Mouse (Mus musculus) layer of hippocampus, postnatal 10 days (tissue): ENCODE data around the gene Bbip1. TPM values are rescaled to one million over a fixed set of nuclear protein-coding genes. Genes with fewer than 3 reads are reported as not detected.
"Not testable (repeated sequence)": the region's sequence is repeated elsewhere in the genome, so short reads cannot be mapped to it uniquely, and the experiment has no call there.

ENCODE experiments used
- DNase-seq, 2 experiments: peaks; one replicate each; pipeline ENCODE4 v3.0.0; 2021; ENCODE audit warnings: low spot score in 2 of 2
- total RNA-seq, 2 experiments: library from RNA; stranded (reverse); gene quantifications; 2 replicates each; pipeline ENCODE4 v1.2.3; 2021

Gene Bbip1
- total RNA-seq, 2 experiments from 2014 or later: 91.9 to 92.8 TPM

DNA sequence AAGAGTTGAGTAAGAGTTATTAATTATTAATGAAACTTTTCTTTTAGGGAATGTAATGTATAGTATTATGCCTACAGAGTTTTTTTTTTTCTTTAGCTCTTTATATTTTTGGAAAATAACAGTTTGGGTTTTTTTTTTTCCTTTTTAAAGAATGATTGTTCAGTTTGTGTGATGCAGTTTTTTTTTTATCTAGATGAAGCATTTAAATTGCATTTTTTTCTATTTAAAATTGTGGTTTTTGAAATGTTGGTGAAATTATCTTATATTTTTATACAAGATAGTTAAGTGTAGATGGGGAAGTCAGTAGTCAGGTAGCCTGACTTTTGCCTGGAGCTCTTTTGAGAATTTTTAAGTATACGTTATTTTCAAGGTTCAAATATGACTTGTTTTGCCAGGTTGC, 17.7 kb downstream of the Bbip1 start:
- no peak for DNase-seq

DNA sequence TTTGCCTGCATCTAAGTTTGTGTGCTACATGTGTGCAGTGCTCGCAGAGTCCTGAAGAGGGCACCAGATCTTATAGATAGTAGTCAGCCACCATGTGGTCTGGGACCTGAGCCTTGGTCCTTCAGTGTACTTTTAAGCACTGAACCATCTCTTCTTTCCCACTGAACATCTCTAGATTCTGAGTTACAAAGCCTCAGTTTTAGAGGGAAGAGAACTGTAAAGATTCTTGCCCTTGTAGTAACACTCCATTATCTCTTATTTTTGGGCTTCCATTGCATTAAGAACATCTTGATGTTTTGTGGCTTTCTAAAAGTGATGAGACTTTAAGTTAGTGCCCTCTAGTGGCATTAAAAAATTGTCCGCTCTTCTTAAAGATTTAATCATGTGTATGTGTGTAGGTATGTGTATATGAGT, 19.1 kb downstream of the Bbip1 start:
- no peak for DNase-seq

DNA sequence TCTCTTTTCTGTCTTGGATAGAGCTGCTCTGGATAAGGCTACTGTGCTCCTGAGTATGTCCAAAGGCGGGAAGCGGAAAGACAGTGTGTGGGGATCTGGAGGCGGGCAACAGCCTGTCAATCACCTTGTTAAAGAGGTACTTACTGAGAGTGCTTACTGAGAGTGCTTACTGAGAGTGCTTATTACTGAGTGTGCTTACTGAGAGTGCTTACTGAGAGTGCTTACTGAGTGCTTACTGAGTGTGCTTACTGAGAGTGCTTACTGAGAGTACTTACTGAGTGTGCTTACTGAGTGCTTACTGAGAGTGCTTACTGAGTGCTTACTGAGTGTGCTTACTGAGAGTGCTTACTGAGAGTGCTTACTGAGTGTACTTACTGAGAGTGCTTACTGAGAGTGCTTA, 22.4 kb downstream of the Bbip1 start:
- DNase-seq: peak in 1 of 2 experiments; percentile 1

DNA sequence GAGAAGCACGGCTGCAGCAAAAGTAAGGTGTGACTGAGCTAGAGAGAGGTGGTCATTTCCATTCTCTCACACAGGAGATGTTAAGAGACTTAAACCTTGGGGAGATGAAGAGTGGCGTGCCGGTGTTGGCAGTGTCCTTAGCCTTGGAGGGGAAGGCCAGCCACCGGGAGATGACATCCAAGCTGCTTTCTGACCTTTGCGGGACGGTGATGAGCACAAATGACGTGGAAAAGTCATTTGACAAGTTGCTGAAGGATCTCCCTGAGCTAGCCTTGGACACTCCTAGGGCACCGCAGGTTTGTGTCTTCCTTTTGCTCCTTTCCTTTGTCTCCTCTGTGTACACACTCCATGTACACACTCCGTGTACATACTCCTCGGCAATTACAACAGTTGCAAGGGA, 24.9 kb downstream of the Bbip1 start:
- peak in 1 of 2 experiments; percentile 5 for DNase-seq

DNA sequence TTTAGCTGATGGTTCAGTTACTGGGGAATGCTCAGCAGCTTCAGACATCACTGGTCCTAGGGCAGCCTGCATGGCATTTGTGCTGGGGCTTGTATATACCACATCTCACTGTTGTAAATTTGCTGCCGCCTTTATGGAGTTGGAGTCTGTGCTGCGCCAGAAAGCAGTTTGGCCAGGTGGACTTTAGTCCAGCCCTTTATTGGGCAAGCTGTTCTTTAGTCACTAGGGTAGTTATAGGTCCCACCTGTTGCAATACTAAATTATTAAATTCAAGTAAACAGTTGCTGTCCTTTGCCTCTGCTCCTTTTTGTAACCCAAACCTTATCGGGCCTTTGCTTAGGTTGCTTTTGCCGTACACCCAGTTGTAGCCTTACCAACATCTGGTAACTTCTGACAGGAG, 29.5 kb downstream of the Bbip1 start:
- no peak for DNase-seq

DNA sequence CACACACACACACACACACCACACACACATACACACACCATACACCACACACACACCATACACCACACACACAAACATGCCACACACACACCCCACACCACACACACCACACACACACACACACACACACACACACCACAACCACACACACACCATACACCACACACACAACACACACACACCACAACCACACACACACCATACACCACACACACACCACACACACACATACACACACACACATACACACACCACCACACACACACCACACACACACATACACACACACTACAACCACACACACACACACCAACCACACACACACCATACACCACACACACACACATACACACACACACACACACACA, 37.7 kb downstream of the Bbip1 start:
- not testable (repeated sequence) for DNase-seq

DNA sequence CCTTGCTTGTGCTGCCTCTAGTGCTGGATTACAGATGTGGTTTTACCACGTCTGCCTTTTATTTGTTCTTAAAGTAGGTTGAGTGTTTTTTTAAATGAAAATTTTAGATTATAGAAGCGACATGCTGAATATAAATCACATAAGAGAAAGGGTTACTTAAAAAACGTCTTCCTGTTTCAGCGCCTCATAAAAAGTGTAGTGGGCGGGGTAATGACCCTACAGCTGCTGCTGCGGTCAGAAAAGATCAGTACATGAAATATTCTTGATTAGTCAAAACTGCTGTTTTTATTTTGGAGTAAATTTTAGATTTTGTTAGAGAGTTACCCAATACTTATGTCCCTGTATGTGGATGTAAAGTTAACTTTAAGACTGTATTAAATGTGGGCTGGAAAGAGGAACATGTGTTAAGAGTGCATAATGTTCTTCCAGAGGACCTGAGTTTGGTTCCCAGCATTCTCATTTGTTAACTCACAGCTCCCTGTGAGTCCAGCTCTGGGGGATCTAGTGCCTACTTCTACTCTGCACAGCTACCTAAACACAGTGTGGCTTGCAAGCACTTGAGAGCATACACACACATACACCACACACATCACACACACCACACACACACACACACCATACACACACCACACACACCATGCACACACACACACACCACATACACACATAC, 38.3 kb downstream of the Bbip1 start:
- DNase-seq: no peak

DNA sequence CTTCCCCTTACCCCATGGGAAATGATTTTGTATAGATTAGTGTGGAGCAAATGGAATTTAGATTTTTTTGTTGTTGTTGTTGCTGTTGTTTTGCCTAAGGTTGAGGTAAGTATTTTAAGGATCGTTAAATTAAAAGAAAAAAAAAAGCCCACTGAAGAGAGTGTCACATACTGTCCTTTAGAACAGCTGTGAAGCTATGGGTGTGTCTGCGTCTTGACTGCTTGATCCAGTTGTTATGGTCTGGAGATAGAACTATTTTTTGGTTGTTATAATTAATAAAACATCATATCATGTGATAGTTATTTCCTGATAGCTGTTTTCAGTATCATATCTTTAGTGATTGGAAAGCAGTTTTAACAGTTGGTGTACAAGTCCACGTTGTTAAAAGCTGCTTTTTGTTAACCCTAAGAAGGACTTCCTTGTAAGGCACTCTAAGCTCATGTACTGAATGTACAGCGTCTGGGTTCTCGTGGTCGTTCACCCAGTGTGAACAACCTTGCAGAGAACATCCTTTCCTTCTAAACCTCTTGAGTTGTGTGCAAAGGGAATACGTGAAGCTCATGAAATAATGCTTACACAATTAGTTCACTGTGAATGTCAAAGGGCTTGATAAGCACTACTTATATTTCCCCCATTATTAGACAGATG, 39.5 kb downstream of the Bbip1 start:
- DNase-seq: no peak

DNA sequence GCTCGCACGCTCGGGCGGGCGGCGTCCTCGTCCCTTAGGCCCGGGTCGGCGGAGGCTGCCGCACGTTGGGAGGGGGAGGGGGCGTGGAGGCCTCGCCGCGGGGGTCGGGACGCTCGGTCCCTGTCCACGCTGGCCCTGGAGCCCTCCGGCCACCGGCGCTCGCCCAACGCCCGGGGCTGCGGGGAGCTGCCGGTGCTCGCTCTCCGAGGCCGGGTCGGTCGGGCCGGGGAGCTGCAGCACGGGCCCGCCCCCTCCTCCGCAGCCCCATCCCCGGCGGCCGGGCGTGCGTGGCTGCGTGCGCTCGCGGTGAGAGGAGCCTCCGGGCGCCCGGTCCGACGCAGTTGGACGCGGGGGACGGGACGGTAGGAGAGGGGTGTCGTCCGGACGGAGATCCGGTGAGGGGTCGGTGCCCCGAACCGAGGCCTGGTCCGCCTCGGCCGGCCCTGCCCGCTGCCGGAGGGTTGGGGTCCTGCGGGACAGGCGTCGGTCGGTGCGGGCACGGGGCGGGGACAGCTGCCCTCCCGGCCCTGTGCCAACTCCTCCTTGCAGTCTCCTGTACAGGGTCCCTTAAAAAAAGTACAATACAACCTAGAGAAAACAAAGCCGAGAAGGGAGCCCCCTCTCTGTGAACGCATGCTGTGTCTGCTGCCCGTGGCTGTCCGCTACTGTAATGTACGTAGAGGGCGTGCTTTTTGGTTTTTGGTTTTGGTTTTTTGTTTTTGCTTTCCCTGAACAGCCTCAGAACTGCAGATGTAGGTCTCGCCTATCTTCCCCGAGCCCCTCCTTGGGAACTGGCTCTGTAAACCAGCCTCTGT, 40.7 kb downstream of the Bbip1 start:
- DNase-seq: peak; percentile 57 to 72

DNA sequence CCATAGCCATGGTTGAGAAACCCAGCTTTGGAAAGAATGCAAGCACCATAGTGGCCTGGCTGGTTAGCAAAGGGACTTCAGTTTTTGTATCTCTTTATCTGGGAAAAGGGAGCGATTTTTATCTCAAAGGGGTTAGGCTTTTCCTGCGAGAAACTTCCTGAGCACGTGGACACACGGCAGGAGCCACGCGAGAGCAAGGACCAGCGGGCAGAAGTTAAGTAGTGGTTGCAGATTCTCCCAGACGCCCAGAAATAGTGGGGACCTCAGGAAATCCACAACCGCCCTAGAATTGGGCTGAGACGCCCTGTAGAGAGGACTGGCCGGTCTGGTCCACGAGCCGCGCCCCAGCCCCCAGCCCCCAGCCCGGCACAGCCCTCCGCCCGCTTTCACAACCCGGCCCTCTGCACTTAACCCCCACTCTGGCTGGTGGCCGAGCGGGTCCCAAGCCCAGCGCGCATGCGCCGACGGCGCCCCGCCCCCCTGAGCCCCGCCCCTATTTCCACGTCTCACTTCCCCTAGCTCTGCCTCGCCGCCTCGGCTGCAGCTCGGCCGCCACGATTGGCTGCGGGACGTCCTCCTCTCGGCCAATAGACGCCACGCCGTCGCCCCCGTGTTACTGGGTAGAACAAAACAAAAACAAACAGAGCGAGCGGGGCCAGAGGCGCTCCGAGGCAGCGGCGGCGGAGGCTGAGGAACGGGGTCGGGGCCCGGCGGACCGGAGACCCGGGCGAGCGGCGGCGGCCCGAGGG, 41.5 kb downstream of the Bbip1 start:
- DNase-seq: peak; percentile 92 to 95

DNA sequence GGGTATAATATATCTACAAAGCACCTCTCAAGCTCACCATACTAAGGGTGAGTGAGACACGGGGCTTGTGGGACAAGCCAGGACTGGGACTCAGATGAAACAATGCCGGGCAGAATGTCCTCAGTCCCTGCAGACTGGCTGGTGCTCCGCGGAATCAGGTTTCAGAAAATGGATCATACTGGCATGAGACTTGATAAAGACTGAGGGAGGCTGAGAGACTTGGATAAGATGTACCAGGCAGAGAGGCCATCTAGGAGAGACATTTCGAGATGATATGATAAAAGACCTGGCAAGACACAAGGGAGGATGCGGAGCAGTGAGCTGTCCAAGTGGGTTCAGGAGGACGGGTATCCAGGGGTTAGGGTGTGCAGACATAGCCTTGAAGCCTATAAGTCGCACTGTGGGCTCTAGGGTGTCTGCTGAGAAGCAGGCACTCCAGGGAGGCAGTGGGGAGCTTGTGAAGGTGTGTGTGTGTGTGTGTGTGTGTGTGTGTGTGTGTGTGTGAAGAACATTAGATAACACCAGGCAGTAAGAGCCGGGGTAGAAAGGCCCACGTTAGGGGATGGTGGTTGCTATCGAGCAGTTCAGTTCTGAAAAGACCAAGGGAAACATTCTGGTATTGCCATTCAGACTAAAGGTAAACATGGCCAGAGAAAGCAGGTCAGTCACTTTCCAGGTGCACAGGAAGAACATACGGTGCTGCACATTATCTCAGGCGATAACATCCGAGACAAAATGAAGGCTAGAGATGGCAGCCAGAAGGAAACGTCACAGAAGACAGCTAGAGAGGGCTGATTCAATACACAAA, 42.3 kb downstream of the Bbip1 start:
- DNase-seq: peak in 1 of 2 experiments; percentile 13

DNA sequence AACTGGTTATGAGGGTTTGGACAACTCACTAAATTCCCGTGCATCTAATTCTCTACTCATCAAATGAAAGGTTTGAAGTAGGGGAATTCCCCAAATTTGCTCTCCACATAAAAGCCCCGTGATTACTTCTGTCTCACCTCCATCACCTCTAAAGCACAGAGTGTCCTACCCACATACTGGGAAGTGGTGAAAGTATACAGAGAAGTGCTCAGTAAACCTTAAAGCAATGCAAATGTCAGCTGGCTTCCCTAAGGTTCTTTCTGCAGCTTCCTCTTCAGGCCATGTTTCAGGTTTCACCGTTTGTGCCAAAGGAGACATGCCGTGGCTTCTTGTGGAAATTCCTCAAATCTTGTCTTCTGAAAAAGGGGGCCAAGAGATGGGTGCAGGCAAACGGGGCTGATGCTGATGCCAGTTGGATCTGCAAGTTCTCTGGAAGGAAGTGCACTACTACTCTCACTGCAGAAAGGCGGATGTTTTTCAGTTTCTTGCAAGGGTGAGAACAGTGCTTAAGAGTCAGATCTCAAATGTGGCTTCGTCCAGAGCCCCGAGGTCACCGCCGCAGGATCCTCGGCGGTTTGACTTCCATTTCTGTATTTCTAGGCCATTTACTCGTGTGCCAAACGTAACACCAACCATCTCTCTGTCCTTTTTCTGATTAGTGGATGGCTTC, 44.4 kb downstream of the Bbip1 start:
- no peak for DNase-seq

DNA sequence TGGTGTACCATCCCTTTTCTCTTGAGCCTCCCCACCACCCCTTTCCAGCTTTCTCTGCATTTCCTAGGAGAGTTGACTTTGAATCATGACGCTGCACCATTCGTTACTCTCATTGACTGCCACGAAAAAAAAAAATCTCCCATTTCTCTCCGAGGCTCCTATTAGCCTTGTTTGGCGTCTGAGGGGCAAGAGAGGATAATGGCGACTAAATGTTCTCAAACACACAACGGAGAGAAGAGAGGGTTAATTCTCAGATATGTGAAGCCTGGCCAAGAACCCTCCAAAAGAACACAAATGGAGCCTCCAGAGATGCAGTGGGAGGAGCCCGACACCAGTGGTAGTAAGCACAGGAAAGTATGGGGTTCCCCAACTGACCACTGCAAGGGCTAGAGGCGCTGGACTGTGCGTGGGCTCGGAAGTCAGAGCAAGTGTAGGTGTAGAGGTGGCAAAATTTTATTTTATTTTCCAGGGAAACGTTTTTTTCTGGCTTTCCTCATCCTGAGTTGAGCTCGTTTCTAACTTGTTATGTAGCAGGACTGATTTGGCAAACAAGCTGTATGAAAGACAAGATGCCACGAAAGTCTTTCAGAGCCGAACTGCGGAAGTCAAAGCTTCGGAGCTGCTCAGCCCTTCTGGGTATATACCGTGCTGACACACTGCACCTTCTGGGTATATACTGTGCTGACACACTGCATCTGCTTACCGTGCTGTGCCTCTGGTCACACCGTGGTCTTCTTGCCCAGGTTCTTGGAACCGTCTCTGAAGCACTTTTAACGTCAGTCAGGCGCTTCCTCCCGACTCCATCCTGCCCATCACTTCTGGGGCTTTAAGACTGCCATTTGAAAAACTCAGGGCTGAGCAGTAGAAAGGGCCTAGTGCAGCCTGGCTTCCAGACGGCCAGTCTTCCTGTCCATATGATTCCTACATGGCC, 45.2 kb downstream of the Bbip1 start:
- no peak for DNase-seq

DNA sequence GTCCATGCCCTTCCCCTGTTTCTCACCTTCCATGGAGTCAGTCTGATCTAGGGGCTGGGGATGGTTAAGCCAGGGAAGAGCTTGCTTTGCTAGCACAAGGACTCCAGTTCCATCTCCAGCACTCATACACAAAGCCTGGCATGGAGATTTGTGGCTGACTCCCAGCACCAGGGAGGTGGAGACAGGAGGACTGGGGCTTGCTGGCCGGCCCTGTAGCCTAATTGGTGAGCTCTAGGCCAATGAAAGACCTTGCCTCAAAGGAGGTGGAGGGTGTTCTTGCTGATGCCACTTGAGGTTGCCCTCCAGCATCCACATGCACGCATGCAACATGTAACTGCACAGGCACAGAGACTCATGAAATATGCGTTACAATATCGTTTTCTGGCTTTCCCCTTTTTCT, 45.9 kb downstream of the Bbip1 start:
- no peak for DNase-seq

DNA sequence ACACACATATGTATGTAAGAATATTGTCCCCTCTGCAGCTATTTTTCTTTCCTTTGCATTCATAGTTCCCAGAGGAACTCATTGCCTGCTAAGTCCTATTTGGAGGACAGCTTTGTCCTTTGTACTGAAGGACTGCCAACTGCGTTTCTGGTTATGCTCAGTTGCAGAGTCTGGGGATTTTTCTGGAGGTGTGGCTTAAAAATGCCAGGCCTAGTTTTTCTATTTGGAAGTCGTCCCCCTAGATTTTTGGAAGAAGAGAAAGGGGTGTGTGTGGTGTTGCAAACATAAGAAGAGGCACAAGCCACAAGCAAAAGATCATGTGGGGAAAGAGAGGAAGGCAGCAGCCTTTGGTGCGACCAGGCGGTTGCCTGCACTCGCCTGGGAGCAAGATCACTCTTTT, 46.4 kb downstream of the Bbip1 start:
- DNase-seq: no peak

DNA sequence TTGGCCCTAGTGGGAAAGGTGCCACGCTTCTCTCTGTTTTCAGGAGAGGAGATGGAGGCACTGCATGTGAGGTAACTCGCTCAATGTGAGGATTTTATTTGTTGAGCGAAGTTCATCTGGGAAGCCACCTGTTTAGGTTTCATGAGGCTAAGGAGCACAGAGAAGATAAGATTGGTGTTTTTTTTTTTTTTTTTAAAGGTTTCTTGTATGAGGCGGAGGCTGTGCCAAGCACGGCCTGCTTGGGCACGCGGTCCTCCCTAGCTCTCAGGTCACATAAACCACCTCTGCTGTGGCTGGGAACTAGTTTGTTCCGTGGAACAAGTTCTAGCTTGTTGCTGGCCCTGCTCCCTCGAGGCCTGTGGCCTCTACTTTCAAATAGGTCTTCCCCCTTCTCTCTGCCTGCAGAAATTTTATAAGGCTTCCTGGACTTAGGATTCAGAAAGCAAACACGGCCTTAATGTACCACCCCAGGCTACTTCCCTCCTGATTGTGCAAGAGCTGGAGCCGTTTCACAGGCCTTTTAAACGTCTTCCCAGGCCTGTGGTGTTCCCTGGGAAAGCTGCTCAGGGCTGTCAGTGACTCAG, 49.8 kb downstream of the Bbip1 start:
- no peak for DNase-seq

DNA sequence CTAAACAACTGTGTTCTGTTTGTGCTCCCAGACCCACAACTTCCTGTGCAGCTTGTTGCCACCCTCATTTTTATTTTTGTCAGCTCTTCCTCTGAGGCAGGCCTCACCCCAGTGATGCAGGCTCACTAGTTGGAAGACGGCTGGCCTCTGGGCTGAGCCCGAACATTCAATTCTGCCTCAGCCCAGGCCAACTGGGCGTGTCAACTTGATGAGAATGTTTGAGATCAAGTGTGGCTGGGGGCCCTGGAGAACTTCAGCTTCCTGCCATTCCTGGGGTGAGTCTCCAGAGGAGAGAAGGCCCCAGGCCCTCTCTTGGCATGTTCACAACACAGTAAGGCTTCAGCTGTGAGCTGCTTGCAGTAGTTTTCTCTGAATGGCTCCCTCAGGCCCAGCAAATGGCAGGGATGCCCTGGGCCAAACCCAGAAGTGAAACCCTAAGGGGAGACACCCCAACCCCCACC, 50.7 kb downstream of the Bbip1 start:
- DNase-seq: peak in 1 of 2 experiments; percentile 42

DNA sequence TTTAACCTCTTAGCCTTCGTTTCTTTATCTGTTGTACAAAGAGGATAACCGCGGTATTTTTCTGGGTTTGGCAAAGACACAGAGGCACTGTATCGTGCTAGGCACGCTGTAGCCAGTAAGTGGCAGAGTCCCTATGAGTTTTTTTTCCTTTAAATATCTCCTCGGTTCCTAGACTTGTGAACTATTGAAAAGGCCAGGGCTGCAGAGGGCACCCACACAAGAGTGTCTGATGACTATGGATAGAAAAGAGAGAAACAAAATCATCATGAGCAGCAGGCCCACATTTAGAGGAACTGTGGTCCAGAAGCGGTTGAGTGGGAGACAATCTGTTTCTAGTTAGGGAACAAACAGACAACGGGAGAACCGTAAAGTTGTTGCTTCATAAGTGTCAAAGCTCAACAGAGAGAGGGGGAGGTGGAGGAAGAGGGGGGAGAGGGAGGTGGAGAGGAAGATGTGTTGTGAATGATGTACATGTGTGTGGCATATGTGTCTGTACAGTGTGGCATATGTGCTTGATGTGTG, 51.5 kb downstream of the Bbip1 start:
- DNase-seq: no peak
